Mouse (Mus musculus) forebrain, embryonic 10.5 days (tissue): ENCODE results near the gene Asic1. TPM values are rescaled to one million over a fixed set of nuclear protein-coding genes. Genes with fewer than 3 reads are reported as not detected.
A peak's percentile ranks its signal among the peaks of the same experiment; 100 is the strongest.

Experiments
- DNase-seq: peaks from one replicate; pipeline ENCODE4 v3.0.0-alpha.2; 2017; ENCODE audit warnings: low spot score; ENCODE audit errors: extremely low spot score
- H3K27ac ChIP-seq: fragments of 300-500 bp; sonication (generic); 2 replicates; pipeline ENCODE4 v1.5.1; 2016; ENCODE audit warnings: mild to moderate bottlenecking
- H3K27me3 ChIP-seq: fragments of 300-500 bp; sonication (generic); 2 replicates; pipeline ENCODE4 v1.6.1; 2016; ENCODE audit warnings: mild to moderate bottlenecking; ENCODE audit not compliant: poor library complexity, severe bottlenecking
- H3K36me3 ChIP-seq: fragments of 300-500 bp; sonication (generic); replicated peaks from 2 replicates; pipeline ENCODE4 v1.6.1; 2016; ENCODE audit warnings: mild to moderate bottlenecking, moderate library complexity
- H3K4me1 ChIP-seq: fragments of 300-500 bp; sonication (generic); 2 replicates; pipeline ENCODE4 v1.6.1; 2016
- H3K4me3 ChIP-seq: fragments of 300-500 bp; sonication (generic); 2 replicates; pipeline ENCODE4 v1.5.1; 2016; ENCODE audit warnings: mild to moderate bottlenecking, moderate library complexity
- H3K9me3 ChIP-seq: fragments of 300-500 bp; sonication (generic); 2 replicates; pipeline ENCODE4 v1.6.1; 2016; ENCODE audit warnings: mild to moderate bottlenecking, moderate library complexity
- WGBS: fragments of 180-500 bp; shearing (Covaris S2); methylation state at CpG from one replicate; pipeline ENCODE4 v1.1.7; 2016; 5-methylcytosine and 5-hydroxymethylcytosine counted together
- polyA plus RNA-seq: library from polyadenylated mRNA; unstranded; fragments of >200 nt; fragmentation: Nextera tagmentation; extraction: Ambion mirVana; gene quantifications from 2 replicates; pipeline ENCODE4 v1.2.1, GENCODE M21; 2016

Asic1 gene
- polyA plus RNA-seq = 2.2 and 2.4 TPM in 2 replicates

DNA sequence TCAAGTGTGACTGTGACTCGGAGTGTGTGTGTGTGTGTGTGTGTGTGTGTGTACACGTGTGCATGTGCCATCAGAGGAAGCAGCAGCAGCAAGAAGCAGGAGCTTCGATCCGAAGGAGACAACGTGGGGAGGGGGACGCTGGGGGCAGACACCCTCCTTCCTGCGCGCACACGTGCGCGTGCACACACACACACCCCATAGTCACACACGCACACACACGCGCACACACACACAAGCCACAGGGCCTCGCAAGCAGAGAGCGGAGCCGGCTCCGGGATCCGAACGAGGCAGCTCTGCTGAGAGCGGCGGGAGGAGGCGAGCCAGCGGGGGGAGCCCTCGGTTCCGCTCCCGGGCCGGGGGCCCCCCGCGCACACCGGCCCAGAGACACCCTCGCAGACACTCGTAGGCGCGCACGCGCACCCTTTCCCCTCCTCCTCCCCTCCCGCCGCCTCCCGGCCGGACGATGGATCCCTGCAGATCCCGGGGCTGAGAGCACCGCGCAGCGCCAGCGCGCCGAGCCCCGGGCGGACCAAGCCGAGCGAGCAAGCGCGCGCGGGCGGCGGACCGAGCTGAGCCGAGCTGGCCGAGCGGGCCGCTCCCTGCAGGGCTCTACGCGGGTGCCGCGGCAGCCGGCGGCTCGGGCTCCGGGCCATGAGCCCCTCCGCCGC lies at the start of gene Asic1:
Gene Asic1, plus strand, starts transcription at position 215 of the 668 bp plus-strand sequence.
- Histone ChIP-seq H3K4me1 (peaks cover 43% of the 10 kb centered on the region), H3K27me3 (peaks cover 94% of the 10 kb centered on the region), H3K27ac (peak within 1 kb of the TSS; percentile 79), H3K9me3 (no peaks in the 10 kb centered on the region; the same call in 1 of the 2 replicates), H3K36me3 (no peaks in the 10 kb centered on the region), H3K4me3 (peak within 1 kb of the TSS; percentile 75)
- peak; percentile 54 for DNase-seq
- WGBS = under 1% methylated on average over 64 of the region's 74 CpGs

DNA sequence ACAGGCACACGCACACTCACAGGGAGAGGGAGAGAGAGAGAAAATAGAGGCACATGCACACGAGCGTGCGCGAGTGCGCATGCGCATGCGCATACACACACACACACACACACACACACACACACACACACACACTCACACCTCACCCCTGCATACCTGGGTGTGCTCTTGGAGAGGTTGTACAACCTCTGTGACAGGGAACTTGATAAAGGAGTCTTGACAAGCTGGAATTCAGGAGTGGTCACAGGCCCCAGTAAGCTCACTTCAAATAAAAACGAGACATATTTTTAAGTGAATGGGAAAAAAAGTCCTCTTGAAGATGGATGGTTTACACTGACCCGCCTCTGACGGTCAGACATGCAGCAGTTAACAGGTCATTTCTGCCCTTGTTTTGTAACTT lies 48.1 kb upstream of the Asic1 start:
- no peaks in the 10 kb centered on the region for H3K4me1 ChIP-seq
- 95% methylated on average over 11 of the region's 11 CpGs for WGBS
- no peak overlapping the region for H3K4me3 ChIP-seq
- H3K27me3 ChIP-seq = no peaks in the 10 kb centered on the region
- H3K9me3 ChIP-seq = no peaks in the 10 kb centered on the region
- H3K36me3 ChIP-seq = peaks cover 82% of the 10 kb centered on the region
- H3K27ac ChIP-seq = no peak overlapping the region
- no peak for DNase-seq

DNA sequence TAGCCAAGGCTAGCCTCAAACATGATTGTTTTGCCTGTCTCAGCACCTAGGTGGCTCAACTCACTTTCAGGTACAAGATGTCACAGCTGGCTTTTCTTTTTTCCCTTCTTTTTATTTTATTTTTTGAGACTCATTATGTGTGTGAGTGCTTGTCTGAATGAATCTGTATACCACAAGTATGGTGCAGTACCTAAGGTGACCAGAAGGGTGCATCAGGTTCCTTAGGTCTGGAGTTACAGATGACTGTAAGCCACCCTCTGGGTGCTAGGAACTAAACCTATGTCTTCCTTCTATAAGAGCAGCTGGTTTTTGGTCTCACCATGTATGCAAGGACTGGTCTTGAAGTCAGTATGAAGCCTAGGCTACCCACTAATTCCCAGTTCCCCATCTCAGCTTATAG lies 38.5 kb upstream of the Asic1 start:
- Histone ChIP-seq H3K4me1 (no peaks in the 10 kb centered on the region), H3K27ac (no peak overlapping the region), H3K36me3 (peaks cover 98% of the 10 kb centered on the region), H3K9me3 (peaks cover 11% of the 10 kb centered on the region; the same call in 1 of the 2 replicates), H3K27me3 (no peaks in the 10 kb centered on the region), H3K4me3 (no peak overlapping the region)
- no peak for DNase-seq

DNA sequence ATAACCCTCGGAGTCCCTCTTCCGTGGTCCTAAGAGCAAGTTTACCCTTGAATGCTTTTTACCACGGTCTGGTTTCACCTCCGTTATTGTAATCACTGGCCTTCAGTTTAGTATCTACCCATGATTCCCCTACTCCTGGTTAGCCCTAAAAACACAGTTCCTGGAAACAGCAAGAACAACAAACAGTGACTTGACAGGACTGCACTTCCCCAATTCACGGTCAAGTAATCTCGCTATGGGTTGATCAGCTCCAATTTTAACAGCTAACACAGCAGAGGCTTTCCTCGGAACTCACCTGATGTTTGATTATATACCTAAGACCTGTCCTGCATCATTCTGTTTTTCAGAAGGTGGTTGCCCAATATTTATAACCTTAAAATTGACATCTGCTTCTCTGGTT lies 35.5 kb upstream of the Asic1 start:
- DNase-seq = no peak
- no peak overlapping the region for H3K4me3 ChIP-seq
- H3K9me3 ChIP-seq = peaks cover 11% of the 10 kb centered on the region; the same call in 1 of the 2 replicates
- H3K27ac ChIP-seq = no peak overlapping the region
- WGBS = 94% methylated on average over 7 of the region's 7 CpGs
- peaks cover 100% of the 10 kb centered on the region for H3K36me3 ChIP-seq
- H3K27me3 ChIP-seq = no peaks in the 10 kb centered on the region
- no peaks in the 10 kb centered on the region for H3K4me1 ChIP-seq

GRCm38 (mm10) chr15:99637405-99638123 lies 32.6 kb upstream of the Asic1 start:
- no peaks in the 10 kb centered on the region for H3K27me3 ChIP-seq
- peaks cover 100% of the 10 kb centered on the region for H3K36me3 ChIP-seq
- WGBS = 89% methylated on average over 12 of the region's 12 CpGs
- no peak overlapping the region for H3K27ac ChIP-seq
- DNase-seq = no peak
- H3K4me1 ChIP-seq = no peaks in the 10 kb centered on the region
- H3K4me3 ChIP-seq = no peak overlapping the region
- peaks cover under 1% of the 10 kb centered on the region; the same call in 1 of the 2 replicates for H3K9me3 ChIP-seq

DNA sequence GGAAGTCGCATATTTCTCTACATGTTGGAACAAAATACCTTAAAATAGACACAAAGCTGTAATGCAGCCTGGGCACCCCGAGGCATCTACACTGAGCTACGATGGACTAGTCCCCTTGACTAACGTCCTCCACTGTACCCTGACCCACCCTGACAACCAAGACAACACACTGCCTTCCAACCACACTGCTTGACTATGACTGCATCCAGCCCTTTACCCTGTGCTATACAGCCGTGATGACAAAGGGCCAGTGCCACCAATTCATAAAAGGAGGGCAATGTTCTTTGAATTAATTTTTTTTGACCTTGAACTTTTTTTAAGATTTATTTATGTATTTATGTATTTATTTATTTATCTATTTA lies 32.1 kb upstream of the Asic1 start:
- Histone ChIP-seq H3K36me3 (peaks cover 100% of the 10 kb centered on the region), H3K4me1 (no peaks in the 10 kb centered on the region), H3K9me3 (no peaks in the 10 kb centered on the region), H3K27me3 (no peaks in the 10 kb centered on the region), H3K27ac (no peak overlapping the region), H3K4me3 (no peak overlapping the region)
- WGBS = 93% methylated on average over 5 of the region's 5 CpGs
- DNase-seq = no peak

- Histone ChIP-seq H3K4me1 (peaks cover 38% of the 10 kb centered on the region), H3K4me3 (no peak overlapping the region), H3K27me3 (no peaks in the 10 kb centered on the region), H3K36me3 (peaks cover 56% of the 10 kb centered on the region), H3K27ac (no peak overlapping the region), H3K9me3 (no peaks in the 10 kb centered on the region)
- WGBS = 89% methylated on average over 6 of the region's 6 CpGs
- no peak for DNase-seq
These were observed 27.5 kb upstream of the Asic1 start for GRCm38 (mm10) chr15:99642622-99643021.

DNA sequence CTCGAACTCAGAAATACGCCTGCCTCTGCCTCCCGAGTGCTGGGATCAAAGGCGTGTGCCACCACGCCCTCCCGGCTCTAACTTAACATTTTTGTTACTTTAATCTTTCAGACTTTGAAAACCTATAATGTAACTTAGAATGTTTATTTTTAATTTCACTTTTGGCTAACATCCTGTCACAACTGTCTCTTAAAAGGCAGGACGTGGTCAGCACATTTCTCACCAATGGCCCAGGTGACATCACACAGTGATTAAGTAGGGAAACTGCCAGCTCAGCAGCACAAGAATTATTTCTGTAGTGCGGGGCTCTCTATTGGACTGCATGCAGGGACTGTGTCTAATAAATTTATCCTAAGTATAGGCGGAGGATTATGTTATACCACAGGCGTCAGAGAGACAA lies 26.3 kb upstream of the Asic1 start:
- Histone ChIP-seq H3K9me3 (no peaks in the 10 kb centered on the region), H3K4me3 (no peak overlapping the region), H3K27ac (no peak overlapping the region), H3K4me1 (peaks cover 50% of the 10 kb centered on the region), H3K27me3 (no peaks in the 10 kb centered on the region), H3K36me3 (peaks cover 44% of the 10 kb centered on the region)
- 93% methylated on average over 10 of the region's 10 CpGs for WGBS
- DNase-seq = no peak

DNA sequence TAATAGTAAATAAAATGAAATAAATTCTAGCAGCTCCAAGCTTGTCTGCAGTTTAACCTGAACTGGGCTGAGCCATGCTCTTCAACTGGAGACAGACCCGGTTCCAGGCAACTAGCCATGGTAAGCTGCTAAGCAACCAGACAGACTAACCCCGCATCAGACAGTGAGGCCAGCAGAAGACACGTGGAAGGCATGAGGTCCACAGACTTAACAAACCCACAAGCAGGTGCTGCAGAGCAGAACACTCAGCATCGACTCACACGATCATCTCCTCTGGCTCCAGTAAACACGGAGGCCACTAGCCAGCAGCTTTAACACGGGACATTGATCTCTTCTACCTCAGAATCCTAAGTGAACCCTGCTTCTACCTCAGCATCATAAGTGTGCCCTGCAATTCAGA lies 25.4 kb upstream of the Asic1 start:
- no peak for DNase-seq
- Histone ChIP-seq H3K36me3 (peaks cover 34% of the 10 kb centered on the region), H3K4me1 (peaks cover 60% of the 10 kb centered on the region), H3K9me3 (no peaks in the 10 kb centered on the region), H3K4me3 (no peak overlapping the region), H3K27ac (no peak overlapping the region), H3K27me3 (no peaks in the 10 kb centered on the region)
- WGBS = 86% methylated on average over 7 of the region's 7 CpGs

GRCm38 (mm10) chr15:99648326-99648725 lies 21.8 kb upstream of the Asic1 start:
- Histone ChIP-seq H3K27ac (no peak overlapping the region), H3K4me1 (peaks cover 79% of the 10 kb centered on the region), H3K9me3 (no peaks in the 10 kb centered on the region), H3K36me3 (no peaks in the 10 kb centered on the region), H3K27me3 (peaks cover 13% of the 10 kb centered on the region), H3K4me3 (peak overlapping the region; percentile 18; the same call in 1 of the 2 replicates)
- no peak for DNase-seq
- 59% methylated on average over 4 of the region's 4 CpGs for WGBS

- Histone ChIP-seq H3K27me3 (peaks cover 22% of the 10 kb centered on the region), H3K4me3 (peak overlapping the region; percentile 95), H3K9me3 (no peaks in the 10 kb centered on the region), H3K36me3 (no peaks in the 10 kb centered on the region), H3K27ac (no peak overlapping the region), H3K4me1 (peaks cover 84% of the 10 kb centered on the region)
- DNase-seq = no peak
- whole genome bisulfite sequencing = 56% methylated on average over 6 of the region's 6 CpGs
These were observed 21.0 kb upstream of the Asic1 start for GRCm38 (mm10) chr15:99649067-99649761.

DNA sequence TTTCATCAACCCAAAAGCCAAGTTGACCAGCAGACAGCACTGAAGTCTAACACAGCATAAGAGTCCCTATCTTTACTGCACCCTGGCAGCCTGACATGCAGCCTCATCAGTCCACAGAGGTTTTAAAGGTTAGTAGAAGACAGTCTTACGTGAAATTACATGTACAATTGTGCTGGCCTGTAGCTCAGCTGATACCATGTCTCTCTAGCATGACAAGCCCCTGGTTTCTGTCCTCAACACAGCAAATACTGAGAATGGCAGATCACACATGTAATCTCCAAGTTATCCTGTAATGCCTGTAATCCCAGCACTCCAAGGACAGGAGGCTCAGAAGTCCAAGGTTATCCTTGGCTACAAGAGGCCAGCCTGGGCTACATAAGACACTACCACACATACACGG lies 19.9 kb upstream of the Asic1 start:
- Histone ChIP-seq H3K4me1 (peaks cover 73% of the 10 kb centered on the region), H3K4me3 (peak overlapping the region; percentile 95), H3K36me3 (no peaks in the 10 kb centered on the region), H3K27ac (peak overlapping the region; percentile 97), H3K27me3 (peaks cover 32% of the 10 kb centered on the region), H3K9me3 (no peaks in the 10 kb centered on the region)
- DNase-seq = no peak
- 69% methylated on average over 2 of the region's 2 CpGs for WGBS
